Mouse (Mus musculus): ENCODE results near the gene Ets1. TPM values are rescaled to one million over a fixed set of nuclear protein-coding genes. Genes with fewer than 3 reads are reported as not detected.

Gene Ets1
- polyA plus RNA-seq, 1 experiment from 2014 or later = 41.3 TPM

DNA sequence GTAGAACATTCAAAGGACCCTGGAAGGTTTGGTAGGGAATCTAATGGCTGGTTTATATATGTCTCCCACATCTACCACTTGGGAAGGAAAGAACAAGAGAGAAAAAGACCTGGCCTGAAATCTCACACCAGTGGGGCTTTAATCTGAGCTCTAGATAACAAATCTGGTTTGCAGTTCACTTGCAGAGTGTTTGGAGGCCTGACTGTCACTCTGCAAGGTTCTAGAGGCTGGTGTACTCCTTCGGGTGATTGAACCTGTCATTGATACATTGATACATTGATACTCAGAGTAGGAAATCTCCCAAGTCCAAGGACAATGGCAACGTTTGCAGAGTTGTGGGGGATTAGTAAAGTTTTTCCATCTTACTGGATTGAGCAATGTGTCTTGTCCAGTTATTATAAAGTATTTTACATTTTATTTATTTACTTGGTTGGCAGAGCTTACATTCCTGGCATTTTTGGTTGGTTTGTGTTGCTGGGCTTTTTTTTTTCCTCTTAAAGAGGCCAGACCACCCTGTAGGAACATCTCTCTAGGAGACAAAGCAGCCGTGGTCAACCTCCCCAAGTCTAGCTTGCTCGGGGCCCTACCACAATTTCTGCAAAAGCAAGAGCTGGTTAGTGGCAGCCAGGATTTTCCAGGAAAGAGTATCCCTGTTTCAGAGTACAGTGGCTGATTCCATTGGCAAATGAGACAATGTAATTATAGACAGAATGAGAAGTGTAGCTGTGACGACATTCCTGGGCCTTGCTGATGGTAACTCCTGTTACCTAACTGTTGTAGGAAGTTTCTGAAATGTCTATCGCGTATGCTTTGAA, 64.3 kb downstream of the Ets1 start:
- ATAC-seq (ENCODE audit: insufficient read depth, low FRiP score, low read depth) = no peak
- H3K4me3 ChIP-seq (replicated peaks) = peak overlapping the region; percentile 6; the same call in 1 of the 2 replicates
- no peak overlapping the region for H3K9ac ChIP-seq
- H3K9me3 ChIP-seq = no peaks in the 10 kb centered on the region
- no peaks in the 10 kb centered on the region for H3K27me3 ChIP-seq (replicated peaks)
- H3K4me1 ChIP-seq = peaks cover 11% of the 10 kb centered on the region; the same call in 1 of the 2 replicates
- H3K36me3 ChIP-seq = no peaks in the 10 kb centered on the region
- H3K4me2 ChIP-seq = peak overlapping the region; percentile 37
- no peak overlapping the region for H3K27ac ChIP-seq
- WGBS = 48% methylated on average over 7 of the region's 7 CpGs

DNA sequence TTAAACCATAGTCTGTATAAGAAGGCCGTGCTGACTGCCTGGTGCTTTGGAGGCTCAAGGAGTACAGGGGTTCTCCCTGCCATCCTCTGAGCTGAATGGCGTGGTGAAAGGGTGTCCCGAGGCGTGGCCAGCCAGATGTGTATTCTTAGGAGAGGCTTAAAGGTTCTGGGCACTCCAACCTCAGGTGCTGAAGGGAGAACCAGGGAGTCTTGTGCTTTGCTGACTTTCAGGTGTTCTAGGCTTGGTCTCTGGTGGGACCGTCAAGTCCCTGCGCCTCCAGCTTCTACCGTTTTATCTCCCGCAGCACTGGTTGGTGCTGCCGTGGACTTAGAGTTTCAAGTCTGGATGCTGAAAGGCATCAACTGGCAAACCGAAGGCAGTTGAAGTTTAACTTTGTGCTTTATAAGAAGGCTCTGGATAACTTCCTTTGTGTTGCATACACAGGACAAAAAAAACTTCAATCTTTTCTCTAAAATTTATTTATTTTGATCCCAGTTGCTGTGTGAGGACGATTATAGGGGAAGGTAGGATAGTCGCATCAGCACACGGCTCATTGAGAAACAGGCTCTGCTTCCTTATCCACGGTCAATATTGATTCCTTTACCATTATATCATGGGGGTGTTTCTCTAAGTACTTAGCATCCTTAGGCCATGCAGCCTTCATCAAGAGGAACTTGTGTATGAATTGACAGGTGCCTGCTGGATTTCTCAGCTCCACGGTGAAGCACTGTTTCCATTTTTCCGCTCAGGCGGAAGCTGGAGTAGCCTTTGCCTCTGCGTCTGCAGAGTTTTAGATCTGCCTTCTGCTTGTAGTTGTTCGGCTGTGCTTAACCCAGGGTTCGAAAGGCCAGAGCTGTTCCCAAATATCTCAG, 65.3 kb downstream of the Ets1 start:
- Histone ChIP-seq H3K9me3 (no peaks in the 10 kb centered on the region), H3K4me3 (replicated peaks) (no peak overlapping the region), H3K4me1 (peaks cover 12% of the 10 kb centered on the region; the same call in 1 of the 2 replicates), H3K27me3 (replicated peaks) (no peaks in the 10 kb centered on the region), H3K9ac (no peak overlapping the region), H3K27ac (no peak overlapping the region), H3K36me3 (no peaks in the 10 kb centered on the region), H3K4me2 (peak overlapping the region; percentile 37)
- 69% methylated on average over 20 of the region's 20 CpGs for WGBS
- ATAC-seq (ENCODE audit: insufficient read depth, low FRiP score, low read depth) = no peak

DNA sequence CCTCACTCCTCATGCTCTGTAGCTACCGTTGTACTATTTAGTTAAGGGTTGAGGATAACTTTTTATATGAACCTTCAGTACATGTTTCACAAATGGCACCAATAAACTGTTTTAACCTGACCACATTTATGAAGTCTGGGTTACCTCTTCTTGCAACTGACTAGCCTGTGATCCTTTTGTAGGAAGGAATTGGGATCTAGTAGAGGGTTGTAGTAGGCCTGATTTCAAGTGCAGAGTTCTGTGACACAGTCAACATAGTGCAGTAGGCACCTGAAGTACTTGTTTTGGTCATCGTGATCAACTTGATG, 65.9 kb downstream of the Ets1 start:
- Histone ChIP-seq H3K9ac (no peak overlapping the region), H3K4me3 (replicated peaks) (no peak overlapping the region), H3K9me3 (no peaks in the 10 kb centered on the region), H3K36me3 (no peaks in the 10 kb centered on the region), H3K4me1 (peaks cover 14% of the 10 kb centered on the region; the same call in 1 of the 2 replicates), H3K4me2 (peak overlapping the region; percentile 12), H3K27ac (no peak overlapping the region), H3K27me3 (replicated peaks) (no peaks in the 10 kb centered on the region)
- 64% methylated on average over 2 of the region's 2 CpGs for WGBS
- no peak for ATAC-seq (ENCODE audit: insufficient read depth, low FRiP score, low read depth)

GRCm38 (mm10) chr9:32702836-32703395, 66.9 kb downstream of the Ets1 start:
- ATAC-seq (ENCODE audit: insufficient read depth, low FRiP score, low read depth) = no peak
- H3K27me3 ChIP-seq (replicated peaks) = no peaks in the 10 kb centered on the region
- peak overlapping the region; percentile 12; the same call in 1 of the 2 replicates for H3K4me2 ChIP-seq
- WGBS = 36% methylated on average over 4 of the region's 4 CpGs
- H3K27ac ChIP-seq = no peak overlapping the region
- peaks cover 15% of the 10 kb centered on the region; the same call in 1 of the 2 replicates for H3K4me1 ChIP-seq
- no peaks in the 10 kb centered on the region for H3K36me3 ChIP-seq
- H3K9me3 ChIP-seq = no peaks in the 10 kb centered on the region
- H3K4me3 ChIP-seq (replicated peaks) = no peak overlapping the region
- no peak overlapping the region for H3K9ac ChIP-seq

DNA sequence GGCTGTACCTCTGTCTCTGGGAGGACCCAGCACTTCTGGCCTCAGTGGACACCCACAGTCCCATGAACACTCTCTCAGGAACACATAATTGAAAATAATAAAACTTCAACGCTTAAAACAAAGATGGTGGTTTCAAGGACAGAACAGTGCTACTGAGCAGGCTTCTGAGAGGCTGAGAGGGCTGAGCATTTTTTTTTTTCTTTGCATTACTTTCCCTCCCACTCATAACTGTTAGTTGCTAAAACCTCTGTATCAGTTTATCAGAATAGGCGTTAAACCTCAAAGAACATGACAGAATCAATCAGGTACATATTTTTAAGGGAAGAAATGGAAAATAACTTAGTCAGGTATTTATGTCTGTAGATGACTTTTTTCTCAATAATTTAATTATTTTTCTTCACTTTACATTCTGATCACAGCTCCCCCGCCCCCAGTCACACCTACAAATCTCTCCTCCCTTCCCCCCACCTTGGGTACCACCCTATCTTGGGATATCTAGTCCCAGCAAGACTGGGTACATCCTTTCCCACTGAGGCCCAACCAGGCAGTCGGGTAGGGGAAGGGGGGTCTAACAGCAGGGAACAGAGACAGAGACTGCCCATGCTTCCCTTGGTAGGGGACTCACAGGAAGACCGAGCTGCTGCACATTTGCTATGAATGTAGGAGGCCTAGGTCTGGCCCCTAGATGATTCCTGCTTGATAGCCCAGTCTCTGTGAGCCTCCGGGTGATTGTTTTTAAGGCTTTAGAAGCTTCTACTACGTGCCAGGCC, 68.1 kb downstream of the Ets1 start:
- Histone ChIP-seq H3K4me2 (no peak overlapping the region), H3K4me3 (replicated peaks) (no peak overlapping the region), H3K27me3 (replicated peaks) (no peaks in the 10 kb centered on the region), H3K9ac (no peak overlapping the region), H3K9me3 (no peaks in the 10 kb centered on the region), H3K27ac (no peak overlapping the region), H3K4me1 (peaks cover 15% of the 10 kb centered on the region; the same call in 1 of the 2 replicates), H3K36me3 (no peaks in the 10 kb centered on the region)
- WGBS = 79% methylated on average over 7 of the region's 7 CpGs
- no peak for ATAC-seq (ENCODE audit: insufficient read depth, low FRiP score, low read depth)

GRCm38 (mm10) chr9:32705827-32706478, 69.9 kb downstream of the Ets1 start:
- no peak overlapping the region for H3K4me3 ChIP-seq (replicated peaks)
- no peak overlapping the region for H3K9ac ChIP-seq
- peak; percentile 65; the same call in 1 of the 2 replicates for ATAC-seq (ENCODE audit: insufficient read depth, low FRiP score, low read depth)
- H3K27me3 ChIP-seq (replicated peaks) = no peaks in the 10 kb centered on the region
- no peak overlapping the region for H3K4me2 ChIP-seq
- H3K27ac ChIP-seq = no peak overlapping the region
- H3K36me3 ChIP-seq = no peaks in the 10 kb centered on the region
- H3K4me1 ChIP-seq = peaks cover 30% of the 10 kb centered on the region
- H3K9me3 ChIP-seq = no peaks in the 10 kb centered on the region
- 50% methylated on average over 9 of the region's 9 CpGs for WGBS

- no peak overlapping the region for H3K4me2 ChIP-seq
- H3K4me1 ChIP-seq = peaks cover 39% of the 10 kb centered on the region
- 57% methylated on average over 3 of the region's 3 CpGs for WGBS
- H3K27ac ChIP-seq = no peak overlapping the region
- ATAC-seq (ENCODE audit: insufficient read depth, low FRiP score, low read depth) = no peak
- H3K9me3 ChIP-seq = no peaks in the 10 kb centered on the region
- no peaks in the 10 kb centered on the region for H3K36me3 ChIP-seq
- no peak overlapping the region for H3K9ac ChIP-seq
- no peak overlapping the region for H3K4me3 ChIP-seq (replicated peaks)
- H3K27me3 ChIP-seq (replicated peaks) = no peaks in the 10 kb centered on the region
Measured at GRCm38 (mm10) chr9:32707436-32707835, 71.4 kb downstream of the Ets1 start.

DNA sequence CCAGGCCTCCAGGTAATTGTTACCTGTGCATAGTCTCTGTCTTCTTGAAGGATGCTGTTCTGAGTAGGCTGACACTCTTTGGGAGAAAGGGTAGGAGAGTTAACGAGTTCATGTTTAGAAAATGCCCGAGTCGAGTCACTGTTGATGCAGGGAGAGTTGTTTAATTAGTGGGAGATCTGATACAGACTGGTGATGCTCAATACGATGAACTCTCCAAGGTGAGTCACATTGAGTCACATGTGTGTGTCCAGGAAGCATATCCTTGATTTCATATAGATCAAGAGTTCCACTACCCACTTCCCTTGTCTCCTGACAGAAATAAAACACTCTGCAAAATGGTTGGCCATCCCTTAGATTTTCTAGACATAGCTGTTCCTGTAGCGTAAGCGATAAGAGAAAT, 72.5 kb downstream of the Ets1 start:
- H3K27me3 ChIP-seq (replicated peaks) = no peaks in the 10 kb centered on the region
- no peak overlapping the region for H3K4me2 ChIP-seq
- H3K9me3 ChIP-seq = no peaks in the 10 kb centered on the region
- H3K9ac ChIP-seq = no peak overlapping the region
- H3K4me3 ChIP-seq (replicated peaks) = no peak overlapping the region
- ATAC-seq (ENCODE audit: insufficient read depth, low FRiP score, low read depth) = no peak
- no peak overlapping the region for H3K27ac ChIP-seq
- H3K36me3 ChIP-seq = no peaks in the 10 kb centered on the region
- H3K4me1 ChIP-seq = peaks cover 44% of the 10 kb centered on the region
- 64% methylated on average over 6 of the region's 6 CpGs for WGBS

DNA sequence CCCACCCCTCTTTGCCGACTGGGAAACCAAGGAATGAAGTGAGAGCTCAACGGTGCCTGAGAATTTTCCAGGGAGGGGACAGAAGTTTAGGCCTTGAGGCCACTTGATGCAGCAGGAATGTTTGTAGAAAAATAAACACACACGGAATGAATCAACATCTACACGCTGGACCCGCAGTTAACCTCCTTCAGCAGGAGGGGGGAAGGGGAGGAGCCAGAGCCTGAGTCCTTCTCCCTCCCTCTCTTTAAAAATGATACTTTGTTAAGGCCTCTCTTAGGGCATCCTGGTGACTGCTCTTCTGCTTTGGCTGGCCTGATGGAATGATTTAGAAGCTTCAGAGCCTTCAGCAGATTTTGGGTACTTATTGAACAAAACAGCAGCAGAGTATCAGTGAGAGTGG, 73.3 kb downstream of the Ets1 start:
- ATAC-seq (ENCODE audit: insufficient read depth, low FRiP score, low read depth) = no peak
- H3K4me3 ChIP-seq (replicated peaks) = no peak overlapping the region

GRCm38 (mm10) chr9:32709764-32710734, 74.0 kb downstream of the Ets1 start:
- no peaks in the 10 kb centered on the region for H3K9me3 ChIP-seq
- H3K4me2 ChIP-seq = peak overlapping the region; percentile 2; the same call in 1 of the 2 replicates
- H3K27me3 ChIP-seq (replicated peaks) = no peaks in the 10 kb centered on the region
- H3K27ac ChIP-seq = no peak overlapping the region
- H3K9ac ChIP-seq = no peak overlapping the region
- WGBS = 59% methylated on average over 17 of the region's 17 CpGs
- H3K4me3 ChIP-seq (replicated peaks) = no peak overlapping the region
- peaks cover 45% of the 10 kb centered on the region for H3K4me1 ChIP-seq
- no peak for ATAC-seq (ENCODE audit: insufficient read depth, low FRiP score, low read depth)
- H3K36me3 ChIP-seq = no peaks in the 10 kb centered on the region

More for the DNA sequence above, 73.3 kb downstream of the Ets1 start:
- Histone ChIP-seq H3K9me3 (no peaks in the 10 kb centered on the region), H3K27me3 (replicated peaks) (no peaks in the 10 kb centered on the region), H3K36me3 (no peaks in the 10 kb centered on the region), H3K4me2 (peak overlapping the region; percentile 2; the same call in 1 of the 2 replicates), H3K27ac (no peak overlapping the region), H3K4me1 (peaks cover 46% of the 10 kb centered on the region), H3K9ac (no peak overlapping the region)
- 6% methylated on average over 5 of the region's 5 CpGs for WGBS
